Mouse (Mus musculus) kidney, postnatal 14 days (tissue): ENCODE measurements at regions not wholly inside any gene's neighbourhood (a gene's known extent, or its start where the extent isn't known, plus 50 kb on each side); places are given as distances from the start of the nearest gene placed in this dataset.

Experiments
- DNase-seq: peaks from one replicate; pipeline ENCODE4 v3.0.0; 2022; ENCODE audit warnings: mixed read lengths

GRCm38 (mm10) chr12:50926234-50926633, 277.3 kb upstream of the Prkd1 start:
- no peak for DNase-seq

- DNase-seq: no peak
Observed at GRCm38 (mm10) chr12:50921739-50922138, 272.8 kb upstream of the Prkd1 start.

GRCm38 (mm10) chr12:50899609-50900447, 250.9 kb upstream of the Prkd1 start:
- peak; percentile 51 for DNase-seq

GRCm38 (mm10) chr12:50897606-50898166, 248.8 kb upstream of the Prkd1 start:
- DNase-seq: no peak

GRCm38 (mm10) chr12:50893604-50894003, 244.7 kb upstream of the Prkd1 start:
- no peak for DNase-seq

- DNase-seq: no peak
Observed at GRCm38 (mm10) chr12:50875796-50876195, 226.9 kb upstream of the Prkd1 start.

GRCm38 (mm10) chr12:50874024-50874398, 225.1 kb upstream of the Prkd1 start:
- DNase-seq: no peak

- no peak for DNase-seq
Observed at GRCm38 (mm10) chr12:50873390-50874023, 224.6 kb upstream of the Prkd1 start.

- no peak for DNase-seq
Observed at GRCm38 (mm10) chr12:50851644-50852043, 202.7 kb upstream of the Prkd1 start.

- DNase-seq: no peak
Observed at GRCm38 (mm10) chr12:50847976-50848375, 199.1 kb upstream of the Prkd1 start.

- DNase-seq: no peak
Observed at GRCm38 (mm10) chr12:50842744-50843143, 193.8 kb upstream of the Prkd1 start.

GRCm38 (mm10) chr12:50839391-50839790, 190.5 kb upstream of the Prkd1 start:
- no peak for DNase-seq

GRCm38 (mm10) chr12:50808731-50809281, 159.9 kb upstream of the Prkd1 start:
- DNase-seq: no peak

GRCm38 (mm10) chr12:50804391-50804790, 155.5 kb upstream of the Prkd1 start:
- DNase-seq: no peak

- DNase-seq: no peak
Observed at GRCm38 (mm10) chr12:50765156-50765940, 116.5 kb upstream of the Prkd1 start.

- DNase-seq: no peak
Observed at GRCm38 (mm10) chr12:50764457-50764856, 115.6 kb upstream of the Prkd1 start.

- DNase-seq: no peak
Observed at GRCm38 (mm10) chr12:50734135-50734534, 85.2 kb upstream of the Prkd1 start.

GRCm38 (mm10) chr12:50712615-50713014, 63.7 kb upstream of the Prkd1 start:
- DNase-seq: no peak

GRCm38 (mm10) chr12:50709000-50709788, 60.3 kb upstream of the Prkd1 start:
- DNase-seq: no peak

GRCm38 (mm10) chr12:50698613-50699442, 49.9 kb upstream of the Prkd1 start:
- DNase-seq: no peak
